Mouse (Mus musculus): Measurements from ENCODE around the gene Tril. TPM values are rescaled to one million over a fixed set of nuclear protein-coding genes. Genes with fewer than 3 reads are reported as not detected.

Tril gene
- polyA plus RNA-seq (2012): 0.01 TPM in 1 of 2 replicates, not detected in the other

GRCm38 (mm10) chr6:53820486-53820985 is at the start of gene Tril:
Gene Tril (minus strand): TSS chr6:53820830.
- Histone ChIP-seq H3K4me1 (ENCODE audit: control insufficient read depth) (no peaks in the 10 kb centered on the region), H3K9me3 (ENCODE audit: control insufficient read depth, low read length) (no peaks in the 10 kb centered on the region; the same call in 1 of the 2 replicates), H3K4me3 (replicated peaks) (no peak within 1 kb of the TSS), H3K27me3 (ENCODE audit: control insufficient read depth) (peaks cover 66% of the 10 kb centered on the region), H3K36me3 (ENCODE audit: control insufficient read depth) (no peaks in the 10 kb centered on the region)
- TF ChIP-seq TAL1 (IDR thresholded peaks at IDR 0.05; ENCODE audit: low read length) (no peak), GATA1 (IDR thresholded peaks at IDR 0.05; ENCODE audit: low read length) (no peak)

- Histone ChIP-seq H3K9me3 (ENCODE audit: control insufficient read depth, low read length) (no peaks in the 10 kb centered on the region), H3K36me3 (ENCODE audit: control insufficient read depth) (no peaks in the 10 kb centered on the region)
These were observed 42.4 kb upstream of the Tril start for GRCm38 (mm10) chr6:53863011-53863410.

GRCm38 (mm10) chr6:53859106-53859505 is 38.5 kb upstream of the Tril start:
- H3K4me3 ChIP-seq (replicated peaks): no peak overlapping the region
- H3K9me3 ChIP-seq (ENCODE audit: control insufficient read depth, low read length): no peaks in the 10 kb centered on the region
- TF ChIP-seq GATA1 (IDR thresholded peaks at IDR 0.05; ENCODE audit: low read length): no peak
- no peak for TF ChIP-seq TAL1 (IDR thresholded peaks at IDR 0.05; ENCODE audit: low read length)
- H3K4me1 ChIP-seq (ENCODE audit: control insufficient read depth): no peaks in the 10 kb centered on the region
- no peaks in the 10 kb centered on the region for H3K27me3 ChIP-seq (ENCODE audit: control insufficient read depth)
- H3K36me3 ChIP-seq (ENCODE audit: control insufficient read depth): no peaks in the 10 kb centered on the region

More at GRCm38 (mm10) chr6:53863011-53863410, 42.4 kb upstream of the Tril start:
- H3K27me3 ChIP-seq (ENCODE audit: control insufficient read depth): no peaks in the 10 kb centered on the region
- no peak for TF ChIP-seq GATA1 (IDR thresholded peaks at IDR 0.05; ENCODE audit: low read length)
- no peak for TF ChIP-seq TAL1 (IDR thresholded peaks at IDR 0.05; ENCODE audit: low read length)
- H3K4me3 ChIP-seq (replicated peaks): no peak overlapping the region
- H3K4me1 ChIP-seq (ENCODE audit: control insufficient read depth): no peaks in the 10 kb centered on the region

GRCm38 (mm10) chr6:53857822-53858221 is 37.2 kb upstream of the Tril start:
- H3K36me3 ChIP-seq (ENCODE audit: control insufficient read depth): no peaks in the 10 kb centered on the region
- H3K9me3 ChIP-seq (ENCODE audit: control insufficient read depth, low read length): no peaks in the 10 kb centered on the region
- H3K4me1 ChIP-seq (ENCODE audit: control insufficient read depth): no peaks in the 10 kb centered on the region
- H3K4me3 ChIP-seq (replicated peaks): no peak overlapping the region
- TF ChIP-seq GATA1 (IDR thresholded peaks at IDR 0.05; ENCODE audit: low read length): no peak
- no peak for TF ChIP-seq TAL1 (IDR thresholded peaks at IDR 0.05; ENCODE audit: low read length)
- no peaks in the 10 kb centered on the region for H3K27me3 ChIP-seq (ENCODE audit: control insufficient read depth)

- no peak overlapping the region for H3K4me3 ChIP-seq (replicated peaks)
- no peaks in the 10 kb centered on the region for H3K36me3 ChIP-seq (ENCODE audit: control insufficient read depth)
- no peaks in the 10 kb centered on the region for H3K27me3 ChIP-seq (ENCODE audit: control insufficient read depth)
- H3K4me1 ChIP-seq (ENCODE audit: control insufficient read depth): no peaks in the 10 kb centered on the region
- H3K9me3 ChIP-seq (ENCODE audit: control insufficient read depth, low read length): no peaks in the 10 kb centered on the region
- no peak for TF ChIP-seq TAL1 (IDR thresholded peaks at IDR 0.05; ENCODE audit: low read length)
- no peak for TF ChIP-seq GATA1 (IDR thresholded peaks at IDR 0.05; ENCODE audit: low read length)
These were observed 36.1 kb upstream of the Tril start for GRCm38 (mm10) chr6:53856775-53857174.

GRCm38 (mm10) chr6:53854971-53855856 is 34.6 kb upstream of the Tril start:
- H3K27me3 ChIP-seq (ENCODE audit: control insufficient read depth): no peaks in the 10 kb centered on the region
- TF ChIP-seq GATA1 (IDR thresholded peaks at IDR 0.05; ENCODE audit: low read length): no peak
- TF ChIP-seq TAL1 (IDR thresholded peaks at IDR 0.05; ENCODE audit: low read length): no peak
- H3K36me3 ChIP-seq (ENCODE audit: control insufficient read depth): no peaks in the 10 kb centered on the region
- no peak overlapping the region for H3K4me3 ChIP-seq (replicated peaks)
- no peaks in the 10 kb centered on the region for H3K9me3 ChIP-seq (ENCODE audit: control insufficient read depth, low read length)
- no peaks in the 10 kb centered on the region for H3K4me1 ChIP-seq (ENCODE audit: control insufficient read depth)

- no peaks in the 10 kb centered on the region for H3K4me1 ChIP-seq (ENCODE audit: control insufficient read depth)
- H3K27me3 ChIP-seq (ENCODE audit: control insufficient read depth): no peaks in the 10 kb centered on the region
- no peaks in the 10 kb centered on the region for H3K9me3 ChIP-seq (ENCODE audit: control insufficient read depth, low read length)
- H3K36me3 ChIP-seq (ENCODE audit: control insufficient read depth): no peaks in the 10 kb centered on the region
- no peak overlapping the region for H3K4me3 ChIP-seq (replicated peaks)
- TF ChIP-seq TAL1 (IDR thresholded peaks at IDR 0.05; ENCODE audit: low read length): no peak
- TF ChIP-seq GATA1 (IDR thresholded peaks at IDR 0.05; ENCODE audit: low read length): no peak
These were observed 33.6 kb upstream of the Tril start for GRCm38 (mm10) chr6:53854226-53854625.

- no peaks in the 10 kb centered on the region for H3K4me1 ChIP-seq (ENCODE audit: control insufficient read depth)
- TF ChIP-seq GATA1 (IDR thresholded peaks at IDR 0.05; ENCODE audit: low read length) (no peak), TAL1 (IDR thresholded peaks at IDR 0.05; ENCODE audit: low read length) (no peak)
- H3K9me3 ChIP-seq (ENCODE audit: control insufficient read depth, low read length): no peaks in the 10 kb centered on the region
- no peak overlapping the region for H3K4me3 ChIP-seq (replicated peaks)
- H3K36me3 ChIP-seq (ENCODE audit: control insufficient read depth): no peaks in the 10 kb centered on the region
- no peaks in the 10 kb centered on the region for H3K27me3 ChIP-seq (ENCODE audit: control insufficient read depth)
These were observed 32.9 kb upstream of the Tril start for GRCm38 (mm10) chr6:53853546-53853945.

- Histone ChIP-seq H3K4me1 (ENCODE audit: control insufficient read depth) (no peaks in the 10 kb centered on the region), H3K9me3 (ENCODE audit: control insufficient read depth, low read length) (no peaks in the 10 kb centered on the region), H3K27me3 (ENCODE audit: control insufficient read depth) (no peaks in the 10 kb centered on the region), H3K4me3 (replicated peaks) (no peak overlapping the region), H3K36me3 (ENCODE audit: control insufficient read depth) (no peaks in the 10 kb centered on the region)
- no peak for TF ChIP-seq GATA1 (IDR thresholded peaks at IDR 0.05; ENCODE audit: low read length)
- TF ChIP-seq TAL1 (IDR thresholded peaks at IDR 0.05; ENCODE audit: low read length): no peak
These were observed 24.0 kb upstream of the Tril start for GRCm38 (mm10) chr6:53844626-53845025.

Measured in erythroblast, embryonic 14.5 days (primary cell).